Mouse (Mus musculus) retina, embryonic 14.5 days (tissue): ENCODE measurements around the gene Sorl1.

ENCODE experiments used
- DNase-seq: peaks from one replicate; pipeline ENCODE4 v3.0.0-alpha.2; 2015; ENCODE audit warnings: low spot score

Gene Sorl1

DNA sequence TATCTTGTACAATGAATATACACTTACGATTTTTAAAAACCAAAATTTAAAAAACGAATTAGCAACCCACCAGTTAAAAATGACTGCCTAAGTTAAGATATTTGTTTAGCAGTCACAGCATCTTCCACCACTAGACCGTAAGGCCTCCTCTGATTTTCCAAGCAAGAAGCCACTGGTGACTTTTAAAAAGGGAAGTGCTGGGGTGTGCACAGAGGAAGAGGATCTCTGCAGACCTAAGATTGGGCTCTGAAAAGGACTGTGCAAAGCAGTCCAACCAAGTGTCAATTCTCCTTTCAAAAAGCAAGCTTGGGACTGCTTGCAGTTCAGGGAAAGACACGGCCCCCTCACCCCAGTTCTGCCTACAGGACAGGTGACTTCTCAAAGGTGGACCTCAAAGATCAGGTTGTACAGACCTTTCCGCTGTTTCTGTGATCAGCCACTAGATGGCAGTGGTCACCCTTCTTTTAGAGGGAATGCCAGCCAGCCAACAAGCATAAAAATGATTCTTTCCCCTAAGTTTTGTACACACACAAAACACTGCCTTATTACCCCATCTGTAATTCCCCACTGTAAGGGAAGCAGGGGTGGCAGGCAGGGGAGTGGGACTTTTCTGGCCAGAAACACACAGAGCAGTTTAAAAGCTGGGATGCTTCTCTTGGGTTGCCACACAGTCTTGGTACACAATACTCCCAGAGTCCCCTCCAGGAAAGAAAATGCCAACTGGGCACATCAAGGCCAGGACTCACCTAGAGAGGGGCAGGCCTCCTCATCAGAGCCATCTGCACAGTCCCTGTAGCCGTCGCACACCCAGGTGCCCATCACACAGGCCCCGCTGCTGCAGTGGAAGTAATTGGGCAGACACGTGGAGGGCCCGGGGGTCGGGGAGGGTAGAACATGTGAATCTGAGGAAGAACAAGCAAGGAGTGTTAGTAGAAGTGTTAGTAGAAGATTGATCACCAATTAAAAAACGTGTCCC lies 124.3 kb downstream of the Sorl1 start:
- DNase-seq = peak; percentile 83

DNA sequence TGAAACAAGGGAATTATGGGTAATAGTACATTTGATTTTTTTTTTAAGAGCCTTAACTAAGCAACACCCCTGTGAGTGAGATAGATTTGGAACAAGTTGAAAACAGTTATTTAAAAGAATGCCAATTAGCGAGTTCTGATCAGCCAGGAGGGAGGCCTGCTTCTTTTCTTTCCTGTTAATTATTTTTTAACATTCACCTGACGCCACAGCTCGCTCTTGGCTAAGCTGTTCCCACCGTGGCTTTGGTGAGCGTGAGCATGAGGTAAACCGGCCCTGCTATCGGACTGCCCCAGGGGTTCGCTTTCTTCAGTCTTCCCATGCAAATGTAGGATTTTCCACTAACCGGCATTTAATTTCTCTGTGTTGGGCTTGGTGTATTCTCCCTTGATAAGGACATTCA lies 128.8 kb downstream of the Sorl1 start:
- no peak for DNase-seq

DNA sequence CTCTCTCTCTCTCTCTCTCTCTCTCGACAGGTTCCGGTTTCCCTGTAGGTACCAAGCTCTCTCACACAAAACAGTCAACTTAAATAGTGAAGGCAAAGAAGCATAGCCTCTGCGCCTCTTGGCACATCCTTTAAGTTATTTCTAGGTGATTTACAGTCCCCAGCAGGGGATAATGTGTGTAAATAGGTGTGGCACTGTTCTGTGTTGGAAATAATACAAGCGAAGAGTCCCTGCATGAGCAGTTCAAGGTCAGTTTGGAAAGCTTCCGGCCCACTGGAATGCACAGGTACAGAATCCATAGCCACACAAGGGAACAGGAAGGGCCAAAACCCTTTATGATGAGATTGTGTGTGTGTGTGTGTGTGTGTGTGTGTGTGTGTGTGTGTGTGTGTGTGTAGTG lies 130.3 kb downstream of the Sorl1 start:
- DNase-seq = no peak

DNA sequence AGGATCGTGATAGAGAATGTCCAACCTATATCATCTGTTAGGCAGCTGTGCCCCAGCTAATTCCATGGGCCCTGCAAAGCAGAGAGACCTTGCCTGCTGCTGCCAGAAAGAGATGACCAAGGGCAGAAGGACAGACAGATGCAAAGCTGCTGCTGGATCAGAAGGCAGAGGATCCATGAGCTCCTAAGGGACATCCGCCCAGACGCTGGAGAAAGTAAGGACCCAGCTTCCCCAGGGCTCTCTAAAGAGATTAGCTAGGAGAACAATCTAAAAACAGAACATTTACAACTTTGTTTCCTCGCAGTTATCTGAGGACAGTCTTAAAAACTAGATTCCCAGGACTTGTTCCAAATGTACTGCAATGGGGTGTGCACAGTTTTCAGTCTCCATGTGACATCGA lies 131.3 kb downstream of the Sorl1 start:
- no peak for DNase-seq

DNA sequence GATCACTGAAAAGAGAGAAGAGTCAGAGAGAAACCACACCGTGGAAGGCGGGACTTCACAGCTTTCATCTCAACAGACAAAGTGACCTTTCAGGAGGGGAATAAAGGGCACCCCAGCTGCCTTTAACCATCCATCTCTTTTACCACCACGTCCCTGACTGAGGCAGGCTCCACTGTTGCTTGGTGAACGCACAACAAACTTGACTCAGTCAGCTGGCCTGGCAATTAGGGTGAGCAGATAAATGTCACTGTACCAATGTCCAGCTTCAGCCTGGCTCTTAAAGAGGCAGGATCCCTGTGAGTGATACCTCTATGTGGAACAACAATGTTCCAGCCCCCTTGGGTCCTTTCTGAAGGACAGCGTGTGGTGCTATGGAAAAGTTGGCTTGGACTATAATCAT lies 138.5 kb downstream of the Sorl1 start:
- no peak for DNase-seq

DNA sequence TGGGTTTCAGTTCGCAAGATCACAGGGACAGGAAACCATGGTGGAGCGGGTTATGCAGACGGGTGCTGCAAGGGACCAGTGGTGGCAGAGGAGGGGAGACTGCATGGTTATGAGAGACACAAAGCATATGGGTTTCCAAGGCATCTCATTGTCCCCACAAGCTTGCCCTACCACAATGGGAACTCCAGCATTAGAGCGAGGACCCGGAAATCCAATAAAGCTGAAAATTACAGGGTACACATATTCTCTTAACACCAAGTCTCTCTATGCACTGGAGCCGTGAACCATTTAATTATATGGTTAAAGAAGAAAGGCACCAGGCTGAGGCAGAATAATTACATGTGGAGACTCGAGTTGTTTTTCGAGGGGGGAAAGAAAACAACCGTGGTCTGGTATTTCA lies 139.0 kb downstream of the Sorl1 start:
- DNase-seq = no peak

DNA sequence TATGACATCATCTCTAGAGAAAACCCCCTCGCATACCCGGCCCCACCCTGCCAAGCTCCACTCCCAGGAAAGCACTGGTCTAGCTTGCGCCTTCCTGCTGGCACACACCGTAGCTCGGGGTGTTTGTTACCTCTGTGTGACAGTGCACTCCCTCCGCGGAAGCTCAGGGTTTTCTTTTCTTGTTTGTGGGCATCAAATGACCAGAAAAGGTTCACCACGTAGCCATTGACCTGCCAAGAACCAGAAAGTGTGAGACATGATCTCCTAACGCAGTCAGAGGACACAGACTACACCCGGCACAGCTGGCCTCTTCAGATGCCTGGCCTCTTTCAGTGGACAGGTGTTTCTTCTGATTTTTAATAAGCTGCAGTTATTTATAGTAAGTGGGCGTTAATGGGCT lies 139.8 kb downstream of the Sorl1 start:
- no peak for DNase-seq

DNA sequence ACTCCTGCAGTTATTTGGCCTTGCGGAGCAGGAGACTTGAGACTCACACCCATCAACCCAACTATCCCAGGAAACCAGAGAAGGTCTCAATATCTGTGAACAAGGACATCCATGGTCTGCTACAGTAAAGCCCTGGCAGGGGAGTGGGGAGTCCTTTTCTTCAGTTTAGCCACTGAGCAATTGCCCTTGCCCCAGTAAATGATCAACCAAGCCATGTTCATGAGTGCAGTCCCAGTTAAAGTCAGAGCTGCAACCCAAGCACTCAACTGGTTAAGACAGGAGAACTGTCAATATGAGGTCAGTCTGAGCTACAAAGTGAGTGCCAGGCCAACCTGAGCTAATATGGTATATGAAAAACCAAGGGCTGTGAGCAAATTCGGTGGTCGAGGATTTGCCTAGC lies 140.8 kb downstream of the Sorl1 start:
- DNase-seq = no peak

DNA sequence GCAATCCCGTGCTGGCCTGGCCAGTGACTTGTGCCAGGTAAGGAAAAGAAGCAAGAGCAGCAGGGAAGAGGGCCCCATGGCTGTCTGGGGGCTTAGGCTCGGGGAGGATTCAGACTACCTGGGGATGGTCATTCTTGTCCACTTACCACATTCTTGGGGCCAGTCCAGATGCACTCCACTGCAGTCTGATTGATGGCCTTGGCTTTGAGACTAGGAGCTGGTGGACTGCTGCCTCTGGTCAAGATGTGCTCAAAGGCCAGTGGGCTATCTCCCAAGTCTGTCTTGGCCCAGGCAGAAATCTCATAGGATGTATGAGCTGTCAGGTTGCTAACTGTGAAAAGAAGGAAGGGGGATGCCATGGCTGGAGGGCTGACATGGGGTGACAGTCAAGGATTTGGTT lies 141.3 kb downstream of the Sorl1 start:
- no peak for DNase-seq

DNA sequence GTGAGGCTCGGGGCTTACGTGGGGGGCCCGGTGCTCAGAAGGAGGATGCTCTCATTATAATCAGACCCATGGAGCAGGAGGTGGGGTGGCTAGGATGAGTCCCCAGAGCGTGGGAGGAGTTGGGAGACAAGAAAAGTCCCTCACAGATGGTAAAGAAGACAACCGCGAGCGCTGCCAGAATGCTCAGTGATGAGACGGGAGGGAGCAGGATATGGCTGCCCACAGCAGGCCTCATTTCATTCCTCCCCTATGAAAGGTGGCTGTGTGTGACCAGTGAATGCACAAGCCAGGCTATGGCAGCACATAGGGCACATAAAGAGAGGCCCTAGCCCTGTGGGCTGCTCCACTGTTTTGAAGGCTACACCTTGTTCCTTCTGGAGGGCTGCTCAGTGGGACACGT lies 142.1 kb downstream of the Sorl1 start:
- no peak for DNase-seq

DNA sequence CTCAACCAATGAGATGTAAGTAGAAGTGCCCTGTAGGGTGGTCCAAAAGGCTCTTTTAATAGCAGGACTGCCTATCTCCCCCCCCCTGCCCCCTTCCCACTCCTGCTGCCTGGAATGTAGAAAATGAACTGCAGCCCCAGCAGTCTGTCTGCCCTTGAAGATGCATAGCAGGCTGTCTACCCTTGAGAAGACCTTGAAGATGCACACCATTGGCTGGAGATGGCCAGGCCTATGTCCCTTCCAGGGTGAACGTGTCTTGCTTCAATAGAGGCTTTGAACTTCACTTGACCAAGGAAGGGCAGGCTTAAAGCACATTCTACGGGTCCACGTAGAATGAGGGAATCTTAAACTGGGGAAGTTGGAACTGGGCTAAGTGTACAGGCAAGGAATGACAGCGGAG lies 142.8 kb downstream of the Sorl1 start:
- no peak for DNase-seq

DNA sequence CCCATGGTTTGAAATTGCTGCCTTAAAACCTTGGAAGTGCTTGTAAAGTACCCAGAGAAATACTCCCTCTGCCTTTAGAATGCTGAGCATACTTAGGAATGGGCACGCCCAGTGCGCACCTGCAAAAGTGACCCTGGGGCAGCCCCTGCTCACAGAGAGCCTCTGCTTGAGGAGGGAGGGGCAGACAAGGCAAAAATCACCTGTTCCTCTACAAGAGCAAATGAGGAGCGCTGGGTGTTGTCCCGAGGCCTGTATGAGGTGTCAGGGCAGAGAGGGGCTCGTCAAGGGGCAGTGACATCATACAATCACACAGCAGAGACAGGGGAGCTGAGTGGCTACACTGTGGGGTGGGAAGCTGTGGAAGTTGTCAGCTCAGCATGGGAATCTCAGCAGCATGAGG lies 143.3 kb downstream of the Sorl1 start:
- no peak for DNase-seq

DNA sequence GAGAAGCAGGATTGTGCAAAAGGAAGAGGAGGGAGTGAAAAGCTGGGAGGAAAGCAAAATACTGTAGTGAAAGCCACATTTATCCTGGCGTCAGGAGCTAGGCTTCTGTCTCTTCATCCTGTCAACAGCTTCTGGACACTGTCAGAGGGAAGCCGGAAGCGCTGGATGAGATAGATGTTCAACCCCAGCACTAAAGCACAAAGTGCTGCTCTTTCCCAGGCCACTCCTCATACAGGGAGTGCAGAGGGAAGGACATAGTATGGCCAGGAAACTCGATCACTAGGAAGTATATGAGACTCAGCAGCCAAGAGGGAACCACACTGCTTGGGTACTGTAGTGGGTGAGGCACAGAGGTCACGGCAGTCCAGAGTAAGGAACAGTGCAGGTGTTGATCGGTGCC lies 145.7 kb downstream of the Sorl1 start:
- no peak for DNase-seq

DNA sequence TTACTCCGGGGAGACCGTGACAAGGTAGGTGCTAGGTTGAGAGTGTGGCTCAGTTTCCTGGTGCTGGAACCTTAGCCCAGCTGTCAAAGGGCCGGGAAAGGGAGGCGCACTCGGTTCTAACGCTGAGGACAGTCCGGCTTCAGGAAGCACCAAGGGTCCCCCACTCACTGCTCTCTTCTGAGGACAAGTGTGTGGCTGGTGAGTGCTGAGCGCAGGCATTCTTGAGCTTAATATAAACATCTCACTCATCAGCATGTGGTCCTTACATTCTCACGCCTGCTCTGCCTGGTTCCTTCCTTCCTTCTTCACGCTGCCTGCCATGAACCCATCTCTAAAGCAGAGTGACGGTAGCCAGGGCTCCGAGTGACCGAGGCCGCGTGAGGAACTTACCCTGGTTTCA lies 148.1 kb downstream of the Sorl1 start:
- no peak for DNase-seq

DNA sequence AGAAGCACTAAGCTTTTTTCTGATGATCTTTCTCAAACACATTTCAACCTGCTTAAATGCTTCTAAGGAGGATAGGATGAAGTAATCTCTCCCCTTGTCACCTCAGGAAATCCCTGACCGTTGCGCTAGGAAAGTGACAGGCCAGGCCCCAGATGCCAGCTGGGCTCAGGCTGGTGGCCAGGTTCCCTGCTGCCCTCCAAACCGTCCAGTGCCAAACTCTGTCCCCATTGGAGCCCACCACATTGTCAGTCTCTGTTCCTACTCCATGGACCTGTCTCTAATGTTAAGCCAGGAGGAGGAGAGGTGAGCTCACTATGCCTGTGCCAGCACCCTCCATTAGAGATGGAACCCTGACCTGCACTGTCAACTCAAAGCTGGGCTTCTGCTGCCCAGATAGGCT lies 149.4 kb downstream of the Sorl1 start:
- no peak for DNase-seq

DNA sequence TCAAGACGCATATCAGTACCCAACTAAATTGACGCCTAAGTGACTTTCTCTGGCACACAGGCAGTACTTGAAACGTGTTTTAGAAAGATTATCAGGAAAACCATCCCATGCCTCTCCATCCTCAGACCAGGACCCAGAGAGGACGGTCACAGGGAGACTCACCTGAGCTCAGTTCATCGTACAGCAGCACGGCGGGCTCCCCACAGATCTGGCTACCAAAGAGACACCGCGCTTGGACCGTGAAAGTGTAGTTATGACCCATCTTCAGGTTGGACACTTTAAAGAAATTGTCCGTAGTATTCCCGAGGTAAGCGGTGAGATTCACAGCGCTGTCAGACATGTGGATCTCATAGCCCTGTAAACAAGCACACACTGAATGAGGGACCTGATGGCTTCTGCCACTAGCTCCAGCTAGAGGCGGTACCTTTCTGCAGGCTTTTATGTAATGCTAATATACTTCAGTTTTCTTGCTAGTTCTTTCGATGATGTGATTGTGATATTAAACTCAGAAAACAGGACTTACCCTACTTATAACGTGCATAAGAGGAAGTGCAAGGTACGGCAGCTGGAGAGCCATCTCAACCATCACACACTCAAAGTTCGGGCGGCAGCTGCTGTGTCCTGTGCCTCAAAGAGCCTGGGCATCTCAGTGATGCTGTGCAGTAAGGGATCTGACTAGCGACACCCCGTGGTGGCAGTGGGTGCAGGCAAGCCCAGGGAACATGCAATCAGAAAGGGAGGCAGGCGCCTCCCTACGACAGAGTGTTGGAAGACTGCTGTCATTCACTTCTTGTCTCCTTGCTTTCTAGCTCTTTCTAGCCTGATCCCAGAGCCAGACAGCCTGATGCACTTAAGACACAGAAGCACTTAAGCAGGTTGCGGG lies 150.1 kb downstream of the Sorl1 start:
- DNase-seq = peak; percentile 56

DNA sequence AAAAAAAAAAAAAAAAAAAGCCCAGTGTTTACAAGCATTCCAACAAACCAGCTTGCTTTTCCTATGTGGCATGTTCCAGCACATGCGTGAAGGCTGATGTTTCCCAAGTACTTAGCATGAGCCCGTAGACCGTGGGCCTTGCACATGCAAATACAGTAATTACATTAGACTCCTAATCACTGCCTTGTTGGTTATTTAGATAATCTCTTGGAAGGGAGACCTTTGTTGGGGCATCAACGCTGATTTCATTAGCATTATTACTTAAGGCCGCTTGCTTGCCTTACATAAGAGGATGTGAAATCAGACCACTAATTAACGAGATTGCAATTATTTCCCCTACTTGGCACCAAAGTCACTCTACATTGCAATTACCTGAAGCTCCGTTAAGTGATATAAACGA lies 154.1 kb downstream of the Sorl1 start:
- DNase-seq = no peak

DNA sequence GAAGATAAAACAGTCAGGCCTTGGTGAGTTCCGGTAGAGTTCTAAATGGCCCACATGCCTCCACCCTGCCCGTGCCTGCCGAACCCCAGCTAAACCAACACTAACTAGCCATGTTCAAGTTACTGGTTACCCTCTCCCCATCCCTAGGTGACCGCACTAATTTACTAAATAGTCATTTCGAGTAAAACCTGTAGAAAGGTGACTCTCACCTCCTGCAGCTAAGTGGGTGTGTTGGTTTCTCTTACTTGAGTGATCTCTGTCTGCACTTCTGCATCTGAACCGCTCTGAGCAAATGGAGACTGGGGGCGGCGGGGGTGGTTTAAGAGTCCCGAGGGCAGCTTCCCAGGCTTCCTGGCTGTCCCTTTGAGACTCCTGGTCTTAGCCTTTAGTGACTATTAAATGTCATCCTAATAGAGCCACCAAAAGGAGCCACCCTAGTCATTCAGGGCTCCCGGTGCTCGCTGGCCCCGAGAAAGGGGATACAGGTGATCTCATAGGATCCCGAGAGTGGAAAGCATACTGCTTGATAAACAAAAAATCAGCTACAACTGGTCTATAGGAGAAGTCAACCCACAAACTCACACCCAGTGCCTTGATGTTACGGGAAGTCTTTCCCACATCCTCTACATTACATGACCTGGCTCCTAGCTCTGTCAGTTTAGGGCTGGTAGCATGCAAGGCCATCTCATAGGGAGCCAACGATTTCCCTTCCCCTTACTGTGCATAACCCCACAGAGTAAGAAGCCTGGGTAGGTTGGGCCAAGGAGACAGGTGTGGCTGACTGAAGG lies 155.2 kb downstream of the Sorl1 start:
- DNase-seq = no peak

DNA sequence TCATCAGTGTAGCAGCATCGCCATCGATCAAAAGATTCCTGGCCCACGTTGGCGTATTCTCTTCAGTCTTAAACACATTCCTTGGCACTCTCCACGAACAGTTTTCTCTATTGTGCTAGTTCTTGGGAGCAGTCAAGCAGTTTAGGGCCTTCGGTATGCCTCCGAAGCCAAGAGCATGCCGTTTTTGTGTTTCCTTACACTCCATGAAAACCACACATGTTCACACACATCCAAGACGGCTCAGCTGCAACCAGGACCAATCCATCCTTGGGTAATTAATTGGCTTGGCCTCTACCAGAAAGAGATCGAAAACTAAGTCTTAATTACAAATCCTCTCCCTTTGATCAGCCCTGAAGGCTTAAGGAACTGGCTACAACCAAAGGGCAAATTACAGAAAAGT lies 162.8 kb downstream of the Sorl1 start:
- DNase-seq = no peak

DNA sequence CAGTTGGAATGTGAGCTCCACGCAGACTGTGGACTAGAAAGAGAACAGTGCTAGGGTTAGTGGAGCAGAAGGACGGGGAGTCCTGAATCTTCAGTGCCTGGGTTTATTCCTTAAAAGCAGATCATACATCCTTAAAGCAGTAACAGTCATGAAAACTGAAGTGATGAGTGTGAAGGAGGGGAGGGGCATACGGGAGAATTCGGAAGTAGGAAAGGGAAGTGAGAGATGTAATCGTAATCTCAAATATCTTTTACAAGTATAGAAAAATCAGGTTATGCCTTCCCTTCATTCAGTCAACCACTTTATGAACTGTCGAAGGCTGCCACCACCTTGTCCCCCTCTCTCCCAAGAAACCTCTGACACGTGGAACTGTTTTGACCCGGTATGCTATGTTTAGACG lies 165.8 kb downstream of the Sorl1 start:
- DNase-seq = no peak

DNA sequence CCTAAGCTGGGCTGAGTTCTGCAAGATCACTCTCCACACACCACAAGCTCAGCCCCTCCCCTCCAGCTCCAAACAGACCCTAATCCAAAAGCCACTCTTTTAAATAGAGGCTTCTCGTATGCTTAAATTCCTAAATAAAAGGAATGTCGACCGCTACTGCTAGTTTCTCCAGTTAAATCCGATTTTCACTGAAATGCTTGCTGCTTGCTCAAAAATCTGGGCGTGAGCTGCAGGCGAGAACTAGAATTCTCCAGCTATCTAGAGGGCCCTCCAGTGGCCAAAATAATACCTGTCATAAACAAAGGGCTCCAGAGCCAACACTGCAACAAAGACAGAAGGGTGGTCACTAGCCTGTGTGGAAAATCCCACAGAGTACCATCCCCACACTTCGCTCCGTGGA lies 170.6 kb downstream of the Sorl1 start:
- DNase-seq = peak; percentile 85

DNA sequence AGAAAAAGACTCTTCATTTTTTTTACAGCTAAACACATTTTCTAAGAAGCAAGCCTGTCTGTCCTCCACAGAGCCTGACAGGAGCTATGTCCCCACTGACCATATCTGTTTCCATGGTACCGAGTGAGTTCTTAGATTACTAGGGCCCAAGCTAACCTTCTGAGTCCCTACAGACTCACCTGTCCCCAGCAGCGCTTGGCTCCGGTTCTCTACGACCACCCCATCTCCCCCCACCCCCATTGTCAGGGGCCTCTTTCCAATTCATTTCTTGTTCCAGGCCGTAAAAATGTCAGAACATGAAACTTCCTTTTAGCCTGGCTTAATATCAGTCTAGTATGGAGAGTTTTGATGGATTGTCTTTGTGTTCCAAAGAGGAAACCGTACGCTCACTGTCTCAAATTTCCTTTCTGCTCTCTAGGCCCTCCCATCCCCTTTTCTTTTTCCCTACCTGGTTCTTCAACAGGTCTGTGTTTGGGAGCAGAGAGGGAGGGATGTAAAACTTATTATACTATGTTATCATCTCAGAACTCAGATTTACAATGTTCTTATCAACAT lies 171.4 kb downstream of the Sorl1 start:
- no peak for DNase-seq
